Mouse (Mus musculus): ENCODE measurements around the gene Npas3. TPM values are rescaled to one million over a fixed set of nuclear protein-coding genes. Genes with fewer than 3 reads are reported as not detected.

Gene Npas3
- polyA plus RNA-seq, 1 experiment = 0.01 TPM

- no peak for TF ChIP-seq MYOG (IDR thresholded peaks at IDR 0.05; ENCODE audit: control insufficient read depth, extremely low read depth, insufficient read length)
- peak; percentile 61 for TF ChIP-seq FOSL1 (IDR thresholded peaks at IDR 0.05; ENCODE audit: insufficient read depth, low read length, poor library complexity, severe bottlenecking)
- no peak for TF ChIP-seq USF1 (IDR thresholded peaks at IDR 0.05; ENCODE audit: low read depth)
- TF ChIP-seq MYOD1 (IDR thresholded peaks at IDR 0.05; ENCODE audit: control insufficient read depth, insufficient read length, low read depth) = no peak
- peak; percentile 68 for TF ChIP-seq MAX (IDR thresholded peaks at IDR 0.05)
- Histone ChIP-seq H3ac (ENCODE audit: control insufficient read depth, insufficient read length, low read depth) (no peak overlapping the region), H3K27me3 (ENCODE audit: control insufficient read depth, insufficient read depth, insufficient read length) (no peaks in the 10 kb centered on the region), H3K36me3 (ENCODE audit: control insufficient read depth, insufficient read depth) (no peaks in the 10 kb centered on the region), H3K79me3 (ENCODE audit: low read depth) (no peaks in the 10 kb centered on the region), H3K4me3 (ENCODE audit: insufficient read depth, poor library complexity, severe bottlenecking) (no peak overlapping the region), H3K79me2 (ENCODE audit: control insufficient read depth, insufficient read depth) (no peaks in the 10 kb centered on the region)
Measured at GRCm38 (mm10) chr12:53587691-53588504, 339.4 kb downstream of the Npas3 start.

DNA sequence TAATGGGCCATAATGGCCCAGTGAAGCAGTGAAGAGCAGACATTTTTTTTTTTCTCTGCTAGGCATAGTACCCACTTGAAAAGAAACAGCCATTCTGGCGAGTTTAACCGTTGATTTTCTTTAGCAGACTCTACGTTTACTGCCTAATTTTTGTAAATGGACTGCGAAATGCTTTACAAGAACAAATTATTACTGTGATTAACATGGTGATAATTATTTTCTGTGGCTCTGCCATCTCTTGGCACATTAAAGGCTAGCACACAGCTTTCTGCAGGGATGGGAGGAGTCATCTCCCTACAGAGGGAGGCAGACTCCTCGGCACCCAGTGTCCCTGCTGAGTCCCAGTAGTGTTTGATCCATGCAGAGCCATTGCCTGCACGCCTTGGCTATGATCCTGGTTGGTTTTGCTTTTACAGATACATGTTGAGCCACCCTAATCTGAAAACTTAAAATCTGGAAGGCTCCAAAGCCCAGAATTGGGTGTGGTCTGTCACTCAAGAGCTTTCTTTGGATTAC is 341.0 kb downstream of the Npas3 start:
- H3K4me3 ChIP-seq (ENCODE audit: insufficient read depth, poor library complexity, severe bottlenecking) = no peak overlapping the region

GRCm38 (mm10) chr12:53605661-53606060 is 357.2 kb downstream of the Npas3 start:
- Histone ChIP-seq H3K79me3 (ENCODE audit: low read depth) (no peaks in the 10 kb centered on the region), H3K4me3 (ENCODE audit: insufficient read depth, poor library complexity, severe bottlenecking) (no peak overlapping the region), H3K79me2 (ENCODE audit: control insufficient read depth, insufficient read depth) (no peaks in the 10 kb centered on the region), H3K27me3 (ENCODE audit: control insufficient read depth, insufficient read depth, insufficient read length) (no peaks in the 10 kb centered on the region), H3K36me3 (ENCODE audit: control insufficient read depth, insufficient read depth) (no peaks in the 10 kb centered on the region), H3ac (ENCODE audit: control insufficient read depth, insufficient read length, low read depth) (no peak overlapping the region)
- no peak for TF ChIP-seq CEBPB (IDR thresholded peaks at IDR 0.05; ENCODE audit: low read depth)
- no peak for TF ChIP-seq MYOG (IDR thresholded peaks at IDR 0.05; ENCODE audit: control insufficient read depth, extremely low read depth, insufficient read length)
- no peak for TF ChIP-seq MYOD1 (IDR thresholded peaks at IDR 0.05; ENCODE audit: control insufficient read depth, insufficient read length, low read depth)
- TF ChIP-seq CTCF (IDR thresholded peaks at IDR 0.05; ENCODE audit: control insufficient read depth, insufficient read depth, insufficient read length) = no peak
- TF ChIP-seq MAX (IDR thresholded peaks at IDR 0.05) = no peak
- TF ChIP-seq FOSL1 (IDR thresholded peaks at IDR 0.05; ENCODE audit: insufficient read depth, low read length, poor library complexity, severe bottlenecking) = no peak
- no peak for TF ChIP-seq USF1 (IDR thresholded peaks at IDR 0.05; ENCODE audit: low read depth)

More for the DNA sequence above, 341.0 kb downstream of the Npas3 start:
- H3K79me2 ChIP-seq (ENCODE audit: control insufficient read depth, insufficient read depth) = no peaks in the 10 kb centered on the region
- no peaks in the 10 kb centered on the region for H3K27me3 ChIP-seq (ENCODE audit: control insufficient read depth, insufficient read depth, insufficient read length)
- TF ChIP-seq USF1 (IDR thresholded peaks at IDR 0.05; ENCODE audit: low read depth) (no peak), CEBPB (IDR thresholded peaks at IDR 0.05; ENCODE audit: low read depth) (no peak), FOSL1 (IDR thresholded peaks at IDR 0.05; ENCODE audit: insufficient read depth, low read length, poor library complexity, severe bottlenecking) (no peak), MAX (IDR thresholded peaks at IDR 0.05) (no peak), MYOG (IDR thresholded peaks at IDR 0.05; ENCODE audit: control insufficient read depth, extremely low read depth, insufficient read length) (no peak), CTCF (IDR thresholded peaks at IDR 0.05; ENCODE audit: control insufficient read depth, insufficient read depth, insufficient read length) (no peak), MYOD1 (IDR thresholded peaks at IDR 0.05; ENCODE audit: control insufficient read depth, insufficient read length, low read depth) (no peak)
- H3ac ChIP-seq (ENCODE audit: control insufficient read depth, insufficient read length, low read depth) = no peak overlapping the region
- H3K79me3 ChIP-seq (ENCODE audit: low read depth) = no peaks in the 10 kb centered on the region
- no peaks in the 10 kb centered on the region for H3K36me3 ChIP-seq (ENCODE audit: control insufficient read depth, insufficient read depth)

GRCm38 (mm10) chr12:53612120-53612519 is 363.6 kb downstream of the Npas3 start:
- H3K4me3 ChIP-seq (ENCODE audit: insufficient read depth, poor library complexity, severe bottlenecking) = no peak overlapping the region

DNA sequence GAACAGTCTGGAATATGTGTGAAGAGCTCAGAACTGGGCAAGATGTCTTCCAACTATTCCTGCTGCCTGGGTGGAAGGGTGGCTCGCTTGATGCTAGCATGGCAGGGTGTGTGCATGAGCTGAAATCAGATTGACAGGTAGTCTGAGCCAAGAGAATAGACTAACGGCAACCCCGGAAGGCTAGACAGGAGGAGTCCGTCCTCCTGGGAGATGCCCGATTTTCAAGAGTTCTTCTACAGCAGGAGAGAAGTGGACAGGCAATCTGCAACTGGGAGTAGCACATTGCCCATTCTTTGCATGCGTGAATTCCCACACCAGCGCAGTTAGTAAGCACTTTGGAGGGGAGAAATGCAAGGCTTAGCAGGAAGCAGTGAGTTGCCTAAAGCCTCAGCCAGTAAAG is 372.8 kb downstream of the Npas3 start:
- no peak overlapping the region for H3K4me3 ChIP-seq (ENCODE audit: insufficient read depth, poor library complexity, severe bottlenecking)
- no peaks in the 10 kb centered on the region for H3K79me2 ChIP-seq (ENCODE audit: control insufficient read depth, insufficient read depth)
- no peaks in the 10 kb centered on the region for H3K79me3 ChIP-seq (ENCODE audit: low read depth)
- H3K36me3 ChIP-seq (ENCODE audit: control insufficient read depth, insufficient read depth) = no peaks in the 10 kb centered on the region
- no peak overlapping the region for H3ac ChIP-seq (ENCODE audit: control insufficient read depth, insufficient read length, low read depth)
- H3K27me3 ChIP-seq (ENCODE audit: control insufficient read depth, insufficient read depth, insufficient read length) = no peaks in the 10 kb centered on the region
- TF ChIP-seq CEBPB (IDR thresholded peaks at IDR 0.05; ENCODE audit: low read depth) (no peak), CTCF (IDR thresholded peaks at IDR 0.05; ENCODE audit: control insufficient read depth, insufficient read depth, insufficient read length) (no peak), MYOG (IDR thresholded peaks at IDR 0.05; ENCODE audit: control insufficient read depth, extremely low read depth, insufficient read length) (no peak), USF1 (IDR thresholded peaks at IDR 0.05; ENCODE audit: low read depth) (no peak), MYOD1 (IDR thresholded peaks at IDR 0.05; ENCODE audit: control insufficient read depth, insufficient read length, low read depth) (no peak), FOSL1 (IDR thresholded peaks at IDR 0.05; ENCODE audit: insufficient read depth, low read length, poor library complexity, severe bottlenecking) (no peak), MAX (IDR thresholded peaks at IDR 0.05) (no peak)

More at GRCm38 (mm10) chr12:53612120-53612519, 363.6 kb downstream of the Npas3 start:
- no peaks in the 10 kb centered on the region for H3K79me2 ChIP-seq (ENCODE audit: control insufficient read depth, insufficient read depth)
- H3K79me3 ChIP-seq (ENCODE audit: low read depth) = no peaks in the 10 kb centered on the region
- no peak overlapping the region for H3ac ChIP-seq (ENCODE audit: control insufficient read depth, insufficient read length, low read depth)
- H3K27me3 ChIP-seq (ENCODE audit: control insufficient read depth, insufficient read depth, insufficient read length) = no peaks in the 10 kb centered on the region
- H3K36me3 ChIP-seq (ENCODE audit: control insufficient read depth, insufficient read depth) = no peaks in the 10 kb centered on the region
- TF ChIP-seq MYOD1 (IDR thresholded peaks at IDR 0.05; ENCODE audit: control insufficient read depth, insufficient read length, low read depth) = no peak
- no peak for TF ChIP-seq CEBPB (IDR thresholded peaks at IDR 0.05; ENCODE audit: low read depth)
- TF ChIP-seq MAX (IDR thresholded peaks at IDR 0.05) = no peak
- no peak for TF ChIP-seq USF1 (IDR thresholded peaks at IDR 0.05; ENCODE audit: low read depth)
- TF ChIP-seq MYOG (IDR thresholded peaks at IDR 0.05; ENCODE audit: control insufficient read depth, extremely low read depth, insufficient read length) = no peak
- no peak for TF ChIP-seq FOSL1 (IDR thresholded peaks at IDR 0.05; ENCODE audit: insufficient read depth, low read length, poor library complexity, severe bottlenecking)
- TF ChIP-seq CTCF (IDR thresholded peaks at IDR 0.05; ENCODE audit: control insufficient read depth, insufficient read depth, insufficient read length) = no peak

Measured in C2C12 (cell line).